Mouse (Mus musculus): ENCODE measurements at regions not wholly inside any gene's neighbourhood (a gene's known extent, or its start where the extent isn't known, plus 50 kb on each side); places are given as distances from the start of the nearest gene placed in this dataset.
A peak's percentile ranks its signal among the peaks of the same experiment; 100 is the strongest.

DNA sequence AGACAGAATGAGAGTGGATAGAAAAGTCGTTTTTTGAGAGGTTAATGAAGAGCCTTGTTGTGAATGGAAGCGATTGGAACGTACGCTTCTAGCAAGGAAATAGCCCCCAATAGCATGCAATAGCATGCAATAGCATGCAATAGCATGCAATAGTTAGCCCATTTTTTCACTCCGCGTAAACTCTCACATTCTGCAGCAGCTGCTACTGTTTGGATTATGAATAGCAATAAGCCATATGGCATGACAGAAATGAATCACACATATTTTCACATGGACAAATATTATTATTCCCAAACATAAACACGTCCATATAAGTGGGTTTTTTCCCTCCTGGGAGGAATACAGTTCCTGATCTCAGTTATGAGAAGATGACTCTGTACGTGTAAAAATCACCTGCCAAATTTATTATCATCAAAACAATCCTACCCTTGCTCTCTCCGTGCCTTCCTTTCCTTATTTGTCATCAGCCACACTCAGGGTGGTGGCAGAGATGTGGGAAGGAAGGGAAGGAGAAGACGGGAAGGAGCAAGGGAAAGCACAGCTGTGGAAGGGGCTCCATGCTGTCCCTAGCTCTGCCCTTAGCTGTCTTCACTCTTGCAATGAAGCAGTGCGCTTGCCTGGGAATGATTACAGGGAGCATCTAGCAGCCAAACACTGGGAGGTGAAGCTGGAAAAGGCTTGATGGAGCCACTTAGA, 129.1 kb upstream of the Sash1 start:
- DNase-seq (ENCODE audit: low spot score) = no peak
- intact Hi-C loops (cut with DNase I) = loop anchor here (5.0 kb wide), 1 partner anchor 662 kb away; the partner anchor contains the start of gene Samd5

DNA sequence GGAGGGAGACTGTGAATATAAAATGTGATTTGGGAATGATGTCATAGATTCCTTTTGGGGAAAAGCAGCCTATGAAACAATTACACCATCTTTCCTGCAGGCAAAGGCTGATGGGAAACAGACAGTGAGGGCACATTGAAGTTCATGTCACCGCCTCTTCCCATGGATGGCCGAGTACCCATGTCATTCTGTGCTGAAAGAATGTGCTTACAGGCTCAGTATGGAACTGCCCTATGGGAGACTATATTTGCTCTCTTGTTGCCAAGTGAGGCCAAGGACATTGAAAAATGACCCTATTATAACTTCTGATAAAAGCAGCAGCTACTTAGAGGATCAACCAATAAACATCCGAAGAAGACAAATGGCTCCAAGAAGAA, 127.7 kb upstream of the Sash1 start:
- DNase-seq (ENCODE audit: low spot score) = no peak
- intact Hi-C loops (cut with DNase I) = loop anchor here (2.0 to 5.0 kb wide), 2 partner anchors 664 to 741 kb away; partner anchors contain the start of gene Samd5

DNA sequence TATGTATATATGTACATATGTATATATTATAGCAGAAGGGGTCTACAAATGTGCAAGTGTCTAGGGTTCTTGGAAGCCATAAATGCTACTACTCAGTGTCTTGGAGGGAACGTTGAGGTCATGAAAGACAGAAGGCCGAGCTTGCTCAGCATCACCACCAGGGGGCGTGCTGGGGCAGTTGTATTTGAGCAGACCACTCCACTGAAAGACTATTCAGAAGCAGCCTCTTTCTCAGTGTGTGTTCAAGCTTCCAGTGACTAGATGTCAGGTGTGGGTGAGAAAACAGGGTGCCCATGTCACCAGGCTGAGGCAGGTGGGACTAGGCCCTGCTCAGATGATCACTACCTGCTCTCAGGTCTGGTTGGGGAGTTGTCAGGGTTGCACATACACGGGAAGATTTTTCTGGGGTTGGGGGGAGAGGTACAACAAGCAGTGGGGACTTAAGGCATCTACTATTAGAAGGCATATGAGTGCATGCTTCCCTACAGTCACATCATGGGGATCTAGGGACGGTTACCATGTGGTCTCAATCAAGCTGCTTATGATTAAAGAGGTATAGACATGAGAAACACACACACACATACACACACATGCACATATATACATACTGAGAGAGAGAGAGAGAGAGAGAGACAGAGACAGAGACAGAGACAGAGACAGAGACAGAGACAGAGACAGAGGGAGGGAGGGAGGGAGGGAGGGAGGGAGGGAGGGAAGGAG, 127.1 kb upstream of the Sash1 start:
- DNase-seq (ENCODE audit: low spot score) = peak; percentile 19
- intact Hi-C loops (cut with DNase I) = loop anchor here (2.0 to 5.0 kb wide), 2 partner anchors 664 to 742 kb away; partner anchors contain the start of gene Samd5

DNA sequence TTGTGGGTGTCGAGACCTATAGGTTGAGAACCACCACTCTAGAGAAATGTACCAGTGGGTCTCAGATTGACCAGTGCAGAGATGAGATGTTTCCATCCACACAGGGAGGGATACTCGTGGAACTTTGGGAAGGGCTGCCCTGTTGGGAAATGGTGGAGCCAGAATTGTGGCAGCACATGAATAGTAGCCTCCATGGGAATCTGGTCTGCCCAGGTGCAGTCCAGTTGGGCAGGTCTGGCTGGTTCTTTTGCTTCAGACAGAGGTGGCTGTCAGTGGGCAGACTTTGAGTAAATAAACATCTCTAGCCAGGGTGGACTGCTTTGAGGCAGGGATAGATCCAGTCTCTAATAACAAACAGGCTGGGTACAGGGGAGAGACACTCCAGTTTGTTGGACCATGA, 126.0 kb upstream of the Sash1 start:
- intact Hi-C loops (cut with DNase I) = loop anchor here (2.0 to 5.0 kb wide), 2 partner anchors 665 to 743 kb away; partner anchors contain the start of gene Samd5
- no peak for DNase-seq (ENCODE audit: low spot score)

DNA sequence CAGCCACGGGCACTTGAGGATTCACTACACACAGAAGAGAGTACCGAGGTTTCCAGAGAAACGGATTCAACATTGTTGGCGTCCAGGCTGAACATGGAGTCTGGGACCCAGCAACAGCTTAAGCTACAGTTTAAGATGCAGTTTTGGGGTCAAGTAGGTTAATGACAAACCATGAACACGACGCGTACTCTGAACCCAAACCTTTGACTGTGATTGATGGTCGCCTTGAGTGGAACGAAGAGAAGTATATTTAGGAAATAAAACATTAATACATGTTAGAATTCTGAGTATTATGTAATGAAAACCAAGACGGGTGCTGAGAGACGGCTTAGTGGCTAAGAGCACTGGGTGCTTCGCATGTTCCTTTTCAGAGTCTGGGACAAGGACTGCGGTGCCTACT, 124.3 kb upstream of the Sash1 start:
- DNase-seq (ENCODE audit: low spot score) = no peak
- intact Hi-C loops (cut with DNase I) = loop anchor here (5.0 kb wide), 1 partner anchor 667 kb away; the partner anchor contains the start of gene Samd5

DNA sequence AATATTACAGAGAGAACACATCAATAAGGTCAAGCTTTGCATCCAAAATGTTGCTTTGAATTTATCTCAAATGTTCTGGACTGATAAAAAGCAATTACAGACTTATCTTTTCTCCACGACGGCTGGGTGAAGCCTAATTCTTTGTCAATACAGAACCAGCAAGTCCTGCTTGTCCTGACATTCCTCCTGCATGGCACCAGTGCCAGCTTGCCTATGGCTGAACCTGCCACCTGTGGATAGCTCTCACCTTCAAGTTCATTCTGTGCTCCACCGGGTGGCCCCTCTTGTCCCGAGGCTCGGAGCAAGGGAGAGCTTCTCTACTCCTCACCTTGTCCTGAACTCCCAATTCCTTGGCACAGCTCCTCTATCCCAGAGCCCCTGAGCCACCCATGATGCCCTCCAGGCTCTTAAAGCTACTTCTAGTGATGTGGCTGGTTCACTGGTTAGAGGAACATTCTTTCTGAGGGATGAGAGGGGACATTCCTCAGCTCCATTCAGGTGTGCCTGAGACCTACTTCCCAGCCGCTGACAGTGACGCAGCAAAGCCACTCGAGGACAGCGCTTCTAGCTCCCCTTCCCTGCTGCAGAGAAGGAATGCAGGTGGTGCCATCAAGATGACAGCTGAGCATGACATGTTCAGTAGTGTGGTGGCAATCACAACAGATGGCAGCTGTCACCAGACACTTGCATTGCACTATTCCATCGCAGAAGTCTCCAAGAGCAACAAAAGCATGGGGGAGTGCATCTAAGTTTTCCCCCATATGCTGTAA, 119.5 kb upstream of the Sash1 start:
- intact Hi-C loops (cut with DNase I) = no loop called here
- DNase-seq (ENCODE audit: low spot score) = no peak

DNA sequence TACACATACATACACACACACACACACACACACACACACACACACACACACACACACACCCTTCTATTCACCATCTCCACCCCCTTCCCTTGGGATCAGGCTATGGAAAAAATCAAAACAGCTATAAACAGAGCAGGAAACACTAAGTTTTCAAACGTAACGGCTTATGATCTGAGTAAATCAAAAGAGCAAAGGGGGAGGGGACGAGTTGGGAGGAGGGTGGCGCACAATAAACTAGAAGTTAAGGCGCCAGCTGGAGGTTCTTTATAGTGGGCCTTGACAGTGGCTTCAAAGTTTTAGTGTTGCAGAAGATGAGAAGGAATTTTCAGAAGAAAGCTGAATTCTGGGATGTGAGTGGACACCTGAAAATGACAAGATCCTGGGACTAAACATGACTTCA, 116.4 kb upstream of the Sash1 start:
- DNase-seq (ENCODE audit: low spot score) = no peak

DNA sequence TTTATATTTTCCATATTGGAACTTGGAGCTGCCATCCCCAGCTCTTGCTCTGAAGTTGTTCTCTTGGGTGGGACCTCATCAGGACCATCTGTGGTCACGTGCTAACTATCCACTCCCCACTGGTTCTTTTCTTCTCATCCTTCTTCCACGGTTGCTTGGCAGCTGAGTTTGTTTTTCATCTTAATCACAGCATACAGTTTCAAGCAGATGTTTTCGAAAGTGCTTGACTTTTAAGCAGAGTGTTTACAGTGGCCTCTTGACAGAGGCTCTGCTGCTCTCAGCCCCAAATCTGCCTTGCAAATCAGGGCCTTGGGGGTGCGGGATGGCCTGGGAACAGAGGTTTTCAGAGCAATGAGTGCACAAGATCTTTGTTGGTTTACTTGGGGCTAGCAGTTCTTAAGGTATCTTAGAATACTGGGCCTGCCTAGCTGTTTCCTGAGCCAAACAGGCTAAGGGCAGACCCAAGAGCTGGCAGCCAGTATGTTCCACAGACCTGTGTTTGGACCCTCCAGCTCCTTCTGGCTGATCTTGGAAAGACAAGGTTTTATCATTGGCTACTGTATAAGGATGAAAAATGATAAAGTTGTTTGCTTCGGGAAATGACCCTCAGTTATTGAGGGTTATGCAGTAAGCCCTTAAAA, 113.0 kb upstream of the Sash1 start:
- intact Hi-C loops (cut with DNase I) = no loop called here
- DNase-seq (ENCODE audit: low spot score) = peak; percentile 2

More for the DNA sequence above, 116.4 kb upstream of the Sash1 start:
- intact Hi-C loops (cut with DNase I) = no loop called here

DNA sequence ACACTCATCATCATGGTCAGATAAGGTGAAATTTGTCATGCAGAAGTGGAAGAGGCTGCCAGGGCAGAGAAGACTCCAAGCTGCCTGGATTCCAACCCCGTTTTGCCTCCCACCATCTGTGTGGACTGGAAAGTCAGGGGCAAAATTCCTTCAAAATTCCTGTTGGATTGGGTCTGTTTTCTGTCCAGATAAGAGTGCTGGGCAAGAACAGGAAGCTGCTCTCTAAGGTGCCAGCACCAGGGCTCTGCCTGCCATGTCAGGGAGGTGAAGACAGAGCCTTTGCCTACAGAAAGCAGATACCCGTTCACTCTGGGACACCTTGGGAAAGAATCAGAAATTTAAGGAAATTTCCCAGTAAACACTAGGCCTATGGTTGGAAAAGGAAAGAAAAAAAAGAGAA, 112.5 kb upstream of the Sash1 start:
- peak; percentile 1 for DNase-seq (ENCODE audit: low spot score)
- intact Hi-C loops (cut with DNase I) = no loop called here

DNA sequence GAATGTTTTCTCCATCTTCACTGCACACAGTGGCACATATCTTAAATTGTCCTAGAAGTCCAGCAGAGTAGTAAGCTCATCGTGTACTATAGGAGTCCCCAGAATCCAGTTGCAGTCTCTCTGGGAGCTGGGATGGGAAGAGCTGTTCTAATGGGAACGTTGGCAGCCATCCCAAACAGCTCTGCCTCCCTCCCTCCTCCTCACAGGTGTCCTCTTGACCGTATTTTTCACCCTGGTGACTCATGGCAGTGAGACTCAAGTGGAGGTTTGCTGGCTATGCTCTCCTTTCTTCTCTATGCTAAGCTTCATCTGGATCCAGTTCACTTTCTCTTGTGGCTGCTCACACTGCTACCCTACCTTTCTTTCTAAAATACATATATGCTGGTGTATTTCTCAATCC, 109.2 kb upstream of the Sash1 start:
- intact Hi-C loops (cut with DNase I) = no loop called here
- DNase-seq (ENCODE audit: low spot score) = no peak

DNA sequence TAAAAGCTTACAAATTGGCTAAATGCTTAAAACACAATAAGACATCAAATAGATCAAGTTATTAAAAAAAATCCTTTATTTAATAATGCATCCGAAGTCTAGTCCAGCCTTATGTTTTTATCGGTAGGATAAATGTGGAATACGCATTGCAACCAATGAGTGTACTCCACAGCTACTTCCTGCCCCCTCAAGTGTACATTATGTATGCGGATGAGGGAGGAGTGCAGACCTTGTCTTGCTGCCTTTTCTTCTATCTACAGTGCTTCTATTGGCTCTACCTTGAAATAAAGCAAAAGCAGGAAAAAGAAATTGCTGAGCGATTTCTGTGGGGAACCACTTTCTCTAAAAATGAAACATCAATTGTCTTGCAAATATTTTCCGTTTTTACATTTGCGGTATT, 100.5 kb upstream of the Sash1 start:
- DNase-seq (ENCODE audit: low spot score) = no peak
- intact Hi-C loops (cut with DNase I) = no loop called here

DNA sequence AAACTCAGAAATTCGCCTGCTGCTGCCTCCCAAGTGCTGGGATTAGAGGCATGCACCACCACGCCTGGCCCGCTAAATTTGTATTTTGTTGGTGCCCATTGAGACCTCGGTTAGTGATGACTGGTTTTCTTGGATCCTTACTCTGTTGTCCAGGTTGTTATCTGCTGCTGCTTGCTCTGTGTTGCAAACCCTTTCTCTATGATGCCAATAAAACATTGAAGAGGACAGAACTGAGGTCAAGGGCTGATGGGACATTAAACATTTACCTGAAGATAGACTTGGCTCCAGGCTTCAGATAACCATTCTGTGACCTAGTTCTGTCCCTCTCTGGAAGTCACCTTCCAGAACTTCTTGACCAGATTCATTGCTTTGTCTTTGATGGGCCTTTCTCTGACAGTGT, 97.5 kb upstream of the Sash1 start:
- DNase-seq (ENCODE audit: low spot score) = no peak
- intact Hi-C loops (cut with DNase I) = no loop called here

DNA sequence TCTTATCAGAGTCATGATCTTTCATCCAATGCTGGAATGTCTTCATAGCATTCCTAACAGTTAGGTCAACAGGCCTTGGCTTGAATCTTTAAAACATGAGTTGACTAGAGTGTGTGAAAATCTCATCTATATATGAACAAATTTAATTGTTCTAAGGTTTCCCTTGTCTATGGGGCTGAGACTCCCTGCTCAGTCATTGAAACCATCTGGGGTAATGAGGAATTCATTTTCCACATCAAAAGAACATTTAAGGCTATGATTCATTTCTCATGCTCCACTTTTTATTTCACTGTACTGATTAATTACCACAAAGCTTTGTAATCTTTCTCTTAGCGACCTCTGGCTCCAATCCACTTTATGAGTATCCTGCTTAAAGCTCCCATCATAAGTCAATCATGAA, 94.7 kb upstream of the Sash1 start:
- DNase-seq (ENCODE audit: low spot score) = no peak
- intact Hi-C loops (cut with DNase I) = no loop called here

DNA sequence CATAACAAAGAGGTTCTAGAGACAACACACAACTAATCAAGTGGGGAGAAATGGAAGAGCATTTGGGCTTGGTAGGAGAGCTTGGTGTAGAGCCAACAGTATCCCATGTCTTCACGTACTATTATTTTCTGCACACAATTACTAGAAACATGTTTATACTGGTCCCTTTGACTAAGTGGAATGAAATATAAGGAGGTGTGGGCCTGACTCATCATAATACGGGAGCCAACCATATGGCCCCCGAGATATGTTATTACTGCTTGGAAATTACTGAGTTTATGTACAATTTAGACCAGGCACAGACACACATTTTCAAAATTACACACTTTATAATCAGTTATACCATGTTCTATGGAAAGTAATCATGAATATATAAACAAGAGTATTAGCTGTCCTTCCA, 92.7 kb upstream of the Sash1 start:
- intact Hi-C loops (cut with DNase I) = no loop called here

DNA sequence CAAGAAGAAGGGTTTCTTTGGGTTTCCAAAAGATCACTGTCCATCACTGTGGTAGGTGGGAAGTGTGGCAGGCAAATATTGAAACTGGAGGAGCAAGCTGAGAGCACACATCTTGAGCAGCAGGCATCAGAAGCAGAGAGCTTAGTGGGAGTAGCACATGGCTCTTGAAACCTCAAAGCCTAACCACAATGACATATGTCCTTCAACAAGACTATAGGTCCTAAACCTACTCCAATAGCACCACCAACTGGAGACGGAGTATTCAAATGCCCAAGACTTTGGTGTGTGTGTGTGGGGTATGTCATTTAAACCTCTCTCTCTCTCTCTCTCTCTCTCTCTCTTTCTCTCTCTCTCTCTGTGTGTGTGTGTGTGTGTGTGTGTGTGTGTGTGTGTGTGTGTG, 88.1 kb upstream of the Sash1 start:
- intact Hi-C loops (cut with DNase I) = loop anchor here (2.0 to 5.0 kb wide), 4 partner anchors 72 to 231 kb away; no protein-coding TSS in a partner anchor
- DNase-seq (ENCODE audit: low spot score) = no peak

More for the DNA sequence above, 92.7 kb upstream of the Sash1 start:
- no peak for DNase-seq (ENCODE audit: low spot score)

DNA sequence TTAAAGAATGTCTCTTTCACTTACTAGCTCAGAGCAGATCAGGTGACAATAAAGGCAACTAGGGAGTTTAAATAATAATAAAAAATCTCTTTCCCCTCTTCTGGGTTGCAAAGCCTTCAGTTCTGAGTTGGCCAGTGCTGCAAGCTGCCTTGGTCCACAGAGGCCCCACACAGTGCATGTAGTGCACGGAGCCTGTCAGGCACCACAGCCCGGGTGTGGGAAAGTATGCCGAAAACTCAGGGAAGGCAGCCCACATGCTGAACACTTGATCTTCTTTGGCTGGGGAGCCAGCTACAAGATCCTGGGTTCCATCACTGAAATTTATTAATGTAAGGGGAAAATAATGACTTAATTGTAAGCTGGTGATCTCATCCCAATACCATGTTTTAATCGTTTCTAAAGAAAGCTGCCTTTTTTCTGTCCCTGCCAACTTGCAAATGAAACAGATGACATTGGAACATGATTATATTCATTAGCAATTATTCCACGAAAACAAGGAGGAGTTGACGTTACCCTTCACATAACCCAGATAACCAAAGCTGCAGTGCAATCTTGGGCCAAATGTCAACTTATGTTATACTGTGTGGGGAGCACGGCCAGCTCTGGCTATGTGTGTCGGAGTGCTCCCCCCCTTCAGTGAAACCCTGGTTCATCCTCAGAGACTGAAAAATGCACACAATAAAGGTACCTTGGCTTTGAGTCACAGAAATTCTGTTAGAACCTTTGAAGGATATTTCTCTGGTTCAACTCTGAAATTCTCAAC, 87.1 kb upstream of the Sash1 start:
- no peak for DNase-seq (ENCODE audit: low spot score)

DNA sequence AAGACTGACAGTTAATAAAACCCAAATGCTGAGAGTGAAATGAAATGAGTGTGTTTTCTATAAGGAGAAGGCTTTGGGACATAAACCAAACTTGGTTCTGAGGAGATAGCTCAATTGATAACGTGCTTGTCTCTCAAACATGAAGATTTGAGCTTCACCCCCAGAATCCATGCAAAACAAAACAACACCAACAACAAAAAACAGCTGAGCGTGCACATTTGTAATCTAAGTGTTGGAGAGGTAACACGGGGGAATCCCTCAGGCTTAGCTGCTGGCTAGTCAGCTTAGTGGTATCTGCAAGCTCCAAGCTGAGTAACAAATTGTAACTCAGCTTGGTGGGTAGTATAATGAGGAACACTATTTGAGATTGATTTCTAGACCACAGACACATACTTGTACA, 84.9 kb upstream of the Sash1 start:
- intact Hi-C loops (cut with DNase I) = loop anchor here (5.0 kb wide), 2 partner anchors 69 to 134 kb away; no protein-coding TSS in a partner anchor

More for the DNA sequence above, 87.1 kb upstream of the Sash1 start:
- intact Hi-C loops (cut with DNase I) = loop anchor here (2.0 to 5.0 kb wide), 3 partner anchors 71 to 230 kb away; no protein-coding TSS in a partner anchor

DNA sequence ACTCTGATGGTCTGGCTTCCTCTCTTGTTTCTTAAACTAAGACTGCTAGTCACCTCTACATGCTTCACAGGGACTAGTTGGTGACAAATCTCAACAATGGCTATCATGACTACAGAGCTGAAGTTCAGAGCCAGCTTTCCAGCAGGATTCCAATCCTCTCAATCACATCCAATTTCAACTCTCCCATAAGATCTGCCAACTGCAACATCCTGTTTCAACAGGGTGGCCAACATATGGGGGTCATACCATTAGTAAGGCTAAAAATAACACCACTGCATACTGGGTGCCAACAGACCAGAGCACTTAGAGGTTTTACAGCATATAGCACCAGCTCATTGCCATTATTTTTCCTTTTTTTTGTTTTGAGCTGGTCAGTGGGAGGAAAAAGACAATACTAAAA, 83.7 kb upstream of the Sash1 start:
- intact Hi-C loops (cut with DNase I) = no loop called here
- DNase-seq (ENCODE audit: low spot score) = no peak

More for the DNA sequence above, 84.9 kb upstream of the Sash1 start:
- DNase-seq (ENCODE audit: low spot score) = no peak

DNA sequence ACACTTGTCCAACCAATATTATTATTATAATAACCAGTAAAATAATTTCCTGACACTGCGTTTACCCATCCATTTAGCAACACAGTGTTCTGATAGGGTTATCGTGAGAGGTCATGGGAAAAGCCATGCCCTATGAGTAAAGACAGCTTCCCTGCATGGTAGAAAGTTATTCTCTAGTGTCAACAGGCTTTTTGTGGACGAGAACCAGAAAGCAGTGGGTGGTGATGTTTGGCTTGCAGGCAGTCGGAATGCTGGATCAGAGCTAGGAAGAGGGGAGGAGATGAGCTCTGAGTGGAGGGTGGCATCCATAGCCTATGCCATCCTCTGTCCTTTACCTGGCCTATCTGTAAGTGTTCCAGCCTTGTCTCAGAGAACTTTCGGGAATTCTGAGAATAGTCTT, 83.1 kb upstream of the Sash1 start:
- intact Hi-C loops (cut with DNase I) = no loop called here
- no peak for DNase-seq (ENCODE audit: low spot score)

Data from heart, postnatal 25 days (tissue).